8 mouse cellular contexts compared by ENCODE assay signal in the genomic region with DNA sequence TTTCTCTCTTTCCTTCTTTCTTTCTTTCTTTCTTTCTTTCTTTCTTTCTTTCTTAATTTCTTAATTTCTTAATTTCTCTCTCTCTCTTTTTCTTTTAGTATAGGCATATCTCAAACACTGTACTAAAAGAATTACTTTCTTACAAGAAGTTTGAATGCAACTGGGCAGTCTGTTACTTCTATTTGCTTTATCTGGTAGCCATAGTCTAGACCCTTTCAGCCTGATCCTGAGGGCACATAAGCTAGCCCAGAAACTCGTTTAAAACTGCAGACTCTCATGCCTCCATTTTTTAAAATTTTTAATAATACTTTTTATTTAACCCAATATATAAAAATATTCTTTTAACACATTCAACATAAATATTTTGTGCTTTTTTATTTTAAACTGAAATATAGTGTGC. TPM values are rescaled to one million over a fixed set of nuclear protein-coding genes. Genes with fewer than 3 reads are reported as not detected.
DNase-seq lines count a peak whose midpoint lies in the region; ATAC-seq and TF ChIP-seq lines count a peak whose summit lies in the region.

No protein-coding gene starts in this region.

- peak overlapping the region; percentile 26 for H3ac ChIP-seq in myocyte (ENCODE audit: control insufficient read depth, insufficient read length)

- DNase-seq in kidney, postnatal 0 days (ENCODE audit: low spot score), result no peak
- DNase-seq in kidney, adult 8-10 months, result no peak
- DNase-seq in embryonic facial prominence, embryonic 14.5 days (ENCODE audit: low spot score), result no peak
- DNase-seq in cerebellum, adult 18-20 months, result no peak
- DNase-seq in retina, embryonic 14.5 days (ENCODE audit: low spot score), result no peak
- DNase-seq in spleen, postnatal 14 days (ENCODE audit: low spot score in 2 of 2), result no peak

- TF ChIP-seq POLR2A in myocyte (IDR thresholded peaks at IDR 0.05; ENCODE audit: insufficient read length, low read depth), result no peak

- H3K36me3 ChIP-seq in kidney, postnatal 0 days (ENCODE audit: insufficient read depth, low read length), result peaks cover 26% of the 10 kb centered on the region
- H3K36me3 ChIP-seq in embryonic facial prominence, embryonic 14.5 days (ENCODE audit: control insufficient read depth, insufficient read depth, low read length), result peaks cover 34% of the 10 kb centered on the region
- H3K36me3 ChIP-seq in intestine, embryonic 16.5 days (ENCODE audit: control insufficient read depth, insufficient read depth, low read length), result peaks cover 21% of the 10 kb centered on the region
- H3K36me3 ChIP-seq in myocyte (ENCODE audit: control insufficient read depth, insufficient read depth), result peaks cover 18% of the 10 kb centered on the region

- no peaks in the 10 kb centered on the region for H3K27me3 ChIP-seq in kidney, postnatal 0 days (ENCODE audit: insufficient read depth, low read length)
- no peaks in the 10 kb centered on the region for H3K27me3 ChIP-seq in embryonic facial prominence, embryonic 14.5 days (replicated peaks; ENCODE audit: control insufficient read depth, insufficient read depth, low read length)
- H3K27me3 ChIP-seq in intestine, embryonic 16.5 days (replicated peaks; ENCODE audit: control insufficient read depth, insufficient read depth, low read length), result no peaks in the 10 kb centered on the region
- H3K27me3 ChIP-seq in myocyte (ENCODE audit: control insufficient read depth, insufficient read depth, insufficient read length), result no peaks in the 10 kb centered on the region

- H3K9me3 ChIP-seq in kidney, postnatal 0 days (replicated peaks; ENCODE audit: low read length), result no peaks in the 10 kb centered on the region
- H3K9me3 ChIP-seq in embryonic facial prominence, embryonic 14.5 days (ENCODE audit: control insufficient read depth, low read length), result no peaks in the 10 kb centered on the region
- no peaks in the 10 kb centered on the region for H3K9me3 ChIP-seq in intestine, embryonic 16.5 days (ENCODE audit: control insufficient read depth, low read length)

- H3K27ac ChIP-seq in kidney, postnatal 0 days, result no peak overlapping the region
- peak overlapping the region; percentile 91 for H3K27ac ChIP-seq in embryonic facial prominence, embryonic 14.5 days (replicated peaks; ENCODE audit: low read depth, low read length)
- H3K27ac ChIP-seq in intestine, embryonic 16.5 days (ENCODE audit: low read length), result peak overlapping the region; percentile 45; the same call in 1 of the 2 replicates

- no peak for TF ChIP-seq CTCF in kidney, postnatal 0 days (IDR thresholded peaks at IDR 0.05; ENCODE audit: low read depth)

- H3K79me2 ChIP-seq in myocyte (ENCODE audit: control insufficient read depth, insufficient read depth), result peaks cover 6% of the 10 kb centered on the region

- H3K9ac ChIP-seq in kidney, postnatal 0 days (ENCODE audit: low read depth, low read length), result no peak overlapping the region
- H3K9ac ChIP-seq in embryonic facial prominence, embryonic 14.5 days (ENCODE audit: low read depth, low read length), result peak overlapping the region; percentile 92; the same call in 1 of the 2 replicates
- no peak overlapping the region for H3K9ac ChIP-seq in intestine, embryonic 16.5 days (ENCODE audit: low read depth, low read length)

- no peak for ATAC-seq in kidney, postnatal 0 days (replicated peaks; ENCODE audit: low FRiP score, low read depth)
- no peak for ATAC-seq in embryonic facial prominence, embryonic 14.5 days (ENCODE audit: low read depth)
- ATAC-seq in intestine, embryonic 16.5 days, result no peak

- H3K4me2 ChIP-seq in kidney, postnatal 0 days (ENCODE audit: low read length), result peak overlapping the region; percentile 53; the same call in 1 of the 2 replicates
- peak overlapping the region; percentile 87 for H3K4me2 ChIP-seq in embryonic facial prominence, embryonic 14.5 days (ENCODE audit: low read depth, low read length)
- peak overlapping the region; percentile 46 for H3K4me2 ChIP-seq in intestine, embryonic 16.5 days (ENCODE audit: low read depth, low read length)
- peak overlapping the region; percentile 61 for H3K4me2 ChIP-seq in myocyte (ENCODE audit: low read depth)

- peaks cover 7% of the 10 kb centered on the region for H3K4me1 ChIP-seq in kidney, postnatal 0 days (replicated peaks; ENCODE audit: insufficient read depth, low read length)
- H3K4me1 ChIP-seq in embryonic facial prominence, embryonic 14.5 days (ENCODE audit: control insufficient read depth, insufficient read depth, low read length), result peaks cover 7% of the 10 kb centered on the region
- peaks cover 16% of the 10 kb centered on the region for H3K4me1 ChIP-seq in intestine, embryonic 16.5 days (ENCODE audit: control insufficient read depth, insufficient read depth, low read length)

- H3K4me3 ChIP-seq in kidney, postnatal 0 days (replicated peaks; ENCODE audit: low read depth, low read length), result peak overlapping the region; percentile 63; the same call in 1 of the 2 replicates
- peak overlapping the region; percentile 83 for H3K4me3 ChIP-seq in embryonic facial prominence, embryonic 14.5 days (ENCODE audit: low read depth, low read length)
- peak overlapping the region; percentile 88 for H3K4me3 ChIP-seq in intestine, embryonic 16.5 days (ENCODE audit: low read length)
- peak overlapping the region; percentile 56 for H3K4me3 ChIP-seq in myocyte

- WGBS in kidney, postnatal 0 days, result 15% methylated on average over 1 of the region's 1 CpGs
- WGBS in embryonic facial prominence, embryonic 14.5 days, result 28% methylated on average over 1 of the region's 1 CpGs
- 24% methylated on average over 1 of the region's 1 CpGs for WGBS in intestine, embryonic 16.5 days

TF ChIP-seq in myocyte, 11 proteins besides CTCF, POLR2A, EP300 and RAD21:
- TF ChIP-seq TCF12 (IDR thresholded peaks at IDR 0.05; ENCODE audit: insufficient read depth, poor library complexity, severe bottlenecking), result no peak
- no peak for TF ChIP-seq POLR2AphosphoS2 (IDR thresholded peaks at IDR 0.05; ENCODE audit: insufficient read length, low read depth)
- no peak for TF ChIP-seq MYOG (IDR thresholded peaks at IDR 0.05; ENCODE audit: control insufficient read depth in 1 of 3, insufficient read depth in 1 of 3, insufficient read length in 2 of 3, low read depth in 2 of 3)
- no peak for TF ChIP-seq SRF (IDR thresholded peaks at IDR 0.05; ENCODE audit: control insufficient read depth, insufficient read length, low read depth)
- TF ChIP-seq MAX (IDR thresholded peaks at IDR 0.05; ENCODE audit: low read depth), result no peak
- no peak for TF ChIP-seq TCF3 (IDR thresholded peaks at IDR 0.05; ENCODE audit: insufficient read length, low read depth)
- TF ChIP-seq CEBPB (IDR thresholded peaks at IDR 0.05; ENCODE audit: insufficient read depth, poor library complexity, severe bottlenecking), result no peak
- TF ChIP-seq E2F4 (IDR thresholded peaks at IDR 0.05; ENCODE audit: insufficient read depth), result no peak
- TF ChIP-seq USF1 (IDR thresholded peaks at IDR 0.05; ENCODE audit: low read depth), result no peak
- no peak for TF ChIP-seq MYOD1 (IDR thresholded peaks at IDR 0.05; ENCODE audit: control insufficient read depth in 1 of 3, insufficient read length in 2 of 3, low read depth in 2 of 3)
- TF ChIP-seq REST (IDR thresholded peaks at IDR 0.05; ENCODE audit: insufficient read depth, insufficient read length), result no peak

RNA-seq across cellular contexts. Expression of a gene that starts 0.6 kb away (rescaled TPM):
- 24.1 and 24.2 TPM in 2 replicates for polyA plus RNA-seq in kidney, postnatal 0 days (2015; fragmentation: Nextera tagmentation; extraction: Ambion mirVana)
- polyA plus RNA-seq in embryonic facial prominence, embryonic 14.5 days (2014; fragmentation: Nextera tagmentation; extraction: Ambion mirVana), result 21.7 and 23.7 TPM in 2 replicates
- 25.1 and 26.0 TPM in 2 replicates for polyA plus RNA-seq in intestine, embryonic 16.5 days (2015; fragmentation: Nextera tagmentation; extraction: Ambion mirVana)
- polyA plus RNA-seq in myocyte (2012; fragmentation: generic; extraction: Trizol), result 16.5 TPM

RNA-seq across cellular contexts. Expression of a gene that starts 5.7 kb away (rescaled TPM):
- 1.2 and 1.6 TPM in 2 replicates for polyA plus RNA-seq in kidney, postnatal 0 days (2015; fragmentation: Nextera tagmentation; extraction: Ambion mirVana)
- 1.5 and 2.0 TPM in 2 replicates for polyA plus RNA-seq in embryonic facial prominence, embryonic 14.5 days (2014; fragmentation: Nextera tagmentation; extraction: Ambion mirVana)
- 0.34 and 0.40 TPM in 2 replicates for polyA plus RNA-seq in intestine, embryonic 16.5 days (2015; fragmentation: Nextera tagmentation; extraction: Ambion mirVana)
- 0.53 TPM for polyA plus RNA-seq in myocyte (2012; fragmentation: generic; extraction: Trizol)

RNA-seq across cellular contexts. Expression of a gene that starts 9.0 kb away (rescaled TPM):
- 0.82 and 1.1 TPM in 2 replicates for polyA plus RNA-seq in kidney, postnatal 0 days (2015; fragmentation: Nextera tagmentation; extraction: Ambion mirVana)
- 2.9 and 3.7 TPM in 2 replicates for polyA plus RNA-seq in embryonic facial prominence, embryonic 14.5 days (2014; fragmentation: Nextera tagmentation; extraction: Ambion mirVana)
- 1.1 and 1.4 TPM in 2 replicates for polyA plus RNA-seq in intestine, embryonic 16.5 days (2015; fragmentation: Nextera tagmentation; extraction: Ambion mirVana)
- 0.16 TPM for polyA plus RNA-seq in myocyte (2012; fragmentation: generic; extraction: Trizol)

RNA-seq across cellular contexts. Expression of a gene that starts 9.2 kb away (rescaled TPM):
- polyA plus RNA-seq in kidney, postnatal 0 days (2015; fragmentation: Nextera tagmentation; extraction: Ambion mirVana), result 61.7 and 64.0 TPM in 2 replicates
- 57.7 and 58.5 TPM in 2 replicates for polyA plus RNA-seq in embryonic facial prominence, embryonic 14.5 days (2014; fragmentation: Nextera tagmentation; extraction: Ambion mirVana)
- polyA plus RNA-seq in intestine, embryonic 16.5 days (2015; fragmentation: Nextera tagmentation; extraction: Ambion mirVana), result 83.8 and 87.1 TPM in 2 replicates
- polyA plus RNA-seq in myocyte (2012; fragmentation: generic; extraction: Trizol), result 53.7 TPM

RNA-seq across cellular contexts. Expression of a gene that starts 9.3 kb away (rescaled TPM):
- 9.8 and 12.0 TPM in 2 replicates for polyA plus RNA-seq in kidney, postnatal 0 days (2015; fragmentation: Nextera tagmentation; extraction: Ambion mirVana)
- polyA plus RNA-seq in embryonic facial prominence, embryonic 14.5 days (2014; fragmentation: Nextera tagmentation; extraction: Ambion mirVana), result 13.3 and 18.6 TPM in 2 replicates
- polyA plus RNA-seq in intestine, embryonic 16.5 days (2015; fragmentation: Nextera tagmentation; extraction: Ambion mirVana), result 26.1 and 27.1 TPM in 2 replicates
- polyA plus RNA-seq in myocyte (2012; fragmentation: generic; extraction: Trizol), result 18.7 TPM
